In the genomic region with DNA sequence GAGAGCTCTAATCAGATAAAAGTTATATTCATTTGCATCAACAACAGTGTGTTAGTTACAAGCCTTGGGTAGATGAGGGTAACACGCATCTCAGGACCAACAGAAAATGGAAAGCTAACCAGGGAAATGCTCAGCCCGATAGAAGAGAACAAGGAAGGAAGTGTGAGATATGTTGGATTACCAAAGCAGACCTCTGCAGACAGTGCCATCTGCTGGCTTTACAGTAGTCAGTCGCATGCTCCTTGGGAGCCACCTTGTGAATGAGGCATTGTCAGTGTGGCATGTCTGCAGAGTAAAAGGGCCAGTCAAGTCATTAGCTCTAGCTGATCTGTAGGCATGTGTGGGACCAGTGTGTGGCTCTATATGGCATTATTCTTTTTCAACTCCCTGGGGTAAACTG, we compare ENCODE assay signal across 8 mouse cellular contexts.
A peak's percentile ranks its signal among the peaks of the same experiment; 100 is the strongest.
DNase-seq lines count a peak whose midpoint lies in the region; ATAC-seq lines count a peak whose summit lies in the region.

No protein-coding gene starts in this region.

- no peaks in the 10 kb centered on the region for H3K27me3 ChIP-seq in hindbrain, embryonic 16.5 days (replicated peaks; ENCODE audit: control insufficient read depth, insufficient read depth, low read length)
- no peaks in the 10 kb centered on the region for H3K27me3 ChIP-seq in limb, embryonic 10.5 days (ENCODE audit: low read depth, poor library complexity, severe bottlenecking)

- no peak overlapping the region for H3K27ac ChIP-seq in hindbrain, embryonic 16.5 days (ENCODE audit: low read depth, low read length)
- no peak overlapping the region for H3K27ac ChIP-seq in limb, embryonic 10.5 days

- intact Hi-C loops in heart, postnatal 14 days (cut with DNase I): loop anchor here (2.0 to 10.0 kb wide), 2 partner anchors 718 to 1116 kb away; no protein-coding TSS in a partner anchor
- intact Hi-C loops in heart, postnatal 25 days (cut with DNase I): no loop called here

- DNase-seq in heart, postnatal 14 days: peak; percentile 6 to 41
- no peak for DNase-seq in heart, postnatal 25 days (ENCODE audit: low spot score)
- peak; percentile 55 for DNase-seq in adipocyte (ENCODE audit: low spot score)
- peak; percentile 16 for DNase-seq in embryo, embryonic 11.5 days (ENCODE audit: low read depth, low spot score)
- DNase-seq in limb, embryonic 10.5 days (ENCODE audit: low spot score): peak; percentile 34
- DNase-seq in right cerebral cortex, postnatal 25 days: peak; percentile 45
- DNase-seq in T-cell, adult 2 months (ENCODE audit: low spot score): no peak

- no peaks in the 10 kb centered on the region for H3K4me1 ChIP-seq in hindbrain, embryonic 16.5 days (ENCODE audit: control insufficient read depth, insufficient read depth, low read depth, low read length)
- no peaks in the 10 kb centered on the region for H3K4me1 ChIP-seq in limb, embryonic 10.5 days

- peak; percentile 87 for ATAC-seq in hindbrain, embryonic 16.5 days

- WGBS in hindbrain, embryonic 16.5 days: 41% methylated on average over 3 of the region's 3 CpGs
- WGBS in limb, embryonic 10.5 days: 34% methylated on average over 3 of the region's 3 CpGs

- H3K4me3 ChIP-seq in hindbrain, embryonic 16.5 days (ENCODE audit: low read length): no peak overlapping the region
- no peak overlapping the region for H3K4me3 ChIP-seq in limb, embryonic 10.5 days

- no peak overlapping the region for H3K4me2 ChIP-seq in hindbrain, embryonic 16.5 days (ENCODE audit: low read length)

- no peaks in the 10 kb centered on the region for H3K36me3 ChIP-seq in hindbrain, embryonic 16.5 days (ENCODE audit: control insufficient read depth, insufficient read depth, low read length)
- H3K36me3 ChIP-seq in limb, embryonic 10.5 days: no peaks in the 10 kb centered on the region

- no peaks in the 10 kb centered on the region for H3K9me3 ChIP-seq in hindbrain, embryonic 16.5 days (ENCODE audit: control insufficient read depth, low read length)
- no peaks in the 10 kb centered on the region for H3K9me3 ChIP-seq in limb, embryonic 10.5 days (replicated peaks)

- no peak overlapping the region for H3K9ac ChIP-seq in hindbrain, embryonic 16.5 days (ENCODE audit: low read depth, low read length)

Comparison
In these comparisons a context has a peak if more than half of its experiments do, and no peak if none do; other contexts are left out.
1. DNase-seq: peak in heart, postnatal 14 days (2 of 2), adipocyte (single experiment), embryo, embryonic 11.5 days (single experiment), limb, embryonic 10.5 days (single experiment) and right cerebral cortex, postnatal 25 days (single experiment); none in heart, postnatal 25 days (single experiment) and T-cell, adult 2 months (single experiment).